Mouse (Mus musculus): Measurements from ENCODE around the gene Lama1.

- no peak for TF ChIP-seq GATA1 (IDR thresholded peaks at IDR 0.05; ENCODE audit: low read length)
- no peak for TF ChIP-seq TAL1 (IDR thresholded peaks at IDR 0.05; ENCODE audit: low read length)
Measured at GRCm38 (mm10) chr17:67735722-67736121, 38.7 kb downstream of the Lama1 start.

Data from erythroblast, embryonic 14.5 days (primary cell).